Mouse (Mus musculus): ENCODE measurements around the gene Slc5a10. TPM values are rescaled to one million over a fixed set of nuclear protein-coding genes. Genes with fewer than 3 reads are reported as not detected.
"Not testable (repeated sequence)": the region's sequence is repeated elsewhere in the genome, so short reads cannot be mapped to it uniquely, and the experiment has no call there.

The Slc5a10 gene
- total RNA-seq, 1 experiment from 2014 or later, result not detected

GRCm38 (mm10) chr11:61647956-61648748 is 72.5 kb downstream of the Slc5a10 start:
- DNase-seq, result peak; percentile 54

- DNase-seq, result no peak
These were observed 73.3 kb downstream of the Slc5a10 start for GRCm38 (mm10) chr11:61647110-61647910.

GRCm38 (mm10) chr11:61646499-61647039 is 74.1 kb downstream of the Slc5a10 start:
- DNase-seq, result no peak

- DNase-seq, result no peak
These were observed 75.2 kb downstream of the Slc5a10 start for GRCm38 (mm10) chr11:61645357-61645857.

- no peak for DNase-seq
These were observed 75.9 kb downstream of the Slc5a10 start for GRCm38 (mm10) chr11:61644576-61645326.

GRCm38 (mm10) chr11:61643184-61643961 is 77.3 kb downstream of the Slc5a10 start:
- DNase-seq, result no peak

- DNase-seq, result peak; percentile 17
These were observed 78.5 kb downstream of the Slc5a10 start for GRCm38 (mm10) chr11:61642106-61642505.

GRCm38 (mm10) chr11:61640585-61640984 is 80.0 kb downstream of the Slc5a10 start:
- not testable (repeated sequence) for DNase-seq

- no peak for DNase-seq
These were observed 80.9 kb downstream of the Slc5a10 start for GRCm38 (mm10) chr11:61639601-61640177.

GRCm38 (mm10) chr11:61638764-61639536 is 81.7 kb downstream of the Slc5a10 start:
- peak; percentile 30 for DNase-seq

GRCm38 (mm10) chr11:61637856-61638255 is 82.8 kb downstream of the Slc5a10 start:
- no peak for DNase-seq

GRCm38 (mm10) chr11:61637413-61637812 is 83.2 kb downstream of the Slc5a10 start:
- DNase-seq, result no peak

GRCm38 (mm10) chr11:61636309-61636708 is 84.3 kb downstream of the Slc5a10 start:
- not testable (repeated sequence) for DNase-seq

GRCm38 (mm10) chr11:61629621-61630020 is 91.0 kb downstream of the Slc5a10 start:
- DNase-seq, result no peak

GRCm38 (mm10) chr11:61626509-61626908 is 94.1 kb downstream of the Slc5a10 start:
- DNase-seq, result no peak

GRCm38 (mm10) chr11:61625136-61625535 is 95.5 kb downstream of the Slc5a10 start:
- no peak for DNase-seq

All from adrenal gland, postnatal 14 days (tissue).